Mouse (Mus musculus) ES-CJ7 (cell line): ENCODE results near the gene Tmem54.

ENCODE experiments used
- DNase-seq: peaks from one replicate; pipeline ENCODE4 v3.0.0; 2011; ENCODE audit warnings: low read depth, low spot score

The Tmem54 gene

GRCm38 (mm10) chr4:129151276-129151811, 46.0 kb downstream of the Tmem54 start:
- no peak for DNase-seq

- DNase-seq, result no peak
These were observed 52.2 kb downstream of the Tmem54 start for GRCm38 (mm10) chr4:129157541-129157940.

- DNase-seq, result no peak
These were observed 53.2 kb downstream of the Tmem54 start for GRCm38 (mm10) chr4:129158549-129158948.

GRCm38 (mm10) chr4:129161076-129161475, 55.7 kb downstream of the Tmem54 start:
- DNase-seq, result no peak
